24 mouse cellular contexts compared by ENCODE assay signal in the genomic region with DNA sequence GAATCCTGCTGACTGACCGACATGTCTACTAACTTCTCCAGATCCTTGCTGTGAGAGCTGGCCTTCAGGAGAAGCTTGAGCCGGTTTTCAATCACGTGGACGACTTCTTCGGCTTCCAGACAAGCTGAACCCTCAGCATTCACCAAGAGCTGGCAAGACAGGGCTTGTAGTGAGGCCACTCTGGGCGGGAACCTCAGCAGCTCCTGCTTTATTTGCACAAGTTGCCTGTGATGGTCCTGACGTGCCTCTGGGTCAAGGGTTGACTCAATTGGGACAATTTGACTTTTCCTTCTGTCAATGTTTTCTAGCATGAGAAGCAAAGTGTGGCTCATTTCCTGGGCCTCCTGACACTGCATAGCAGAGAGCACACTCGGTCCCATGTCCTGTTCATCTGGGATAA.
A peak's percentile ranks its signal among the peaks of the same experiment; 100 is the strongest.
DNase-seq lines count a peak whose midpoint lies in the region; ATAC-seq and TF ChIP-seq lines count a peak whose summit lies in the region.
"Had no signal": no experiment of that assay in that cellular context is flagged by ENCODE, and none has a peak within 500 bp of the region (broad histone marks: within the 10 kb centered on the region; RNA-seq: fewer than 3 reads in every experiment).

No protein-coding gene starts in this region.

- ATAC-seq in liver, postnatal 0 days, result peak; percentile 58; the same call in 1 of the 2 replicates
- no peak for ATAC-seq in liver, embryonic 11.5 days (replicated peaks; ENCODE audit: low FRiP score)
- ATAC-seq: forebrain, embryonic 14.5 days had no signal

- no peak overlapping the region for H3K4me3 ChIP-seq in liver, postnatal 0 days (ENCODE audit: low read depth, low read length)
- H3K4me3 ChIP-seq in liver, embryonic 11.5 days (ENCODE audit: low read depth, low read length), result no peak overlapping the region
- H3K4me3 ChIP-seq: embryonic facial prominence, embryonic 13.5 days; embryonic facial prominence, embryonic 15.5 days; erythroblast, embryonic 14.5 days; forebrain, embryonic 10.5 days; forebrain, embryonic 12.5 days had no signal

- no peak overlapping the region for H3K4me2 ChIP-seq in liver, postnatal 0 days (ENCODE audit: low read depth, low read length)
- H3K4me2 ChIP-seq in liver, embryonic 11.5 days, result no peak overlapping the region
- H3K4me2 ChIP-seq: embryonic facial prominence, embryonic 13.5 days; embryonic facial prominence, embryonic 15.5 days; forebrain, embryonic 12.5 days had no signal

- DNase-seq in liver, postnatal 0 days, result no peak
- DNase-seq in liver, embryonic 11.5 days (ENCODE audit: low spot score), result no peak
- DNase-seq in urinary bladder, adult 18-20 months (ENCODE audit: low spot score in 2 of 2), result peak; percentile 23 to 49
- no peak for DNase-seq in urinary bladder, postnatal 4 days (ENCODE audit: low spot score in 2 of 2)
- DNase-seq in urinary bladder, postnatal 25 days (ENCODE audit: low spot score), result peak; percentile 8
- no peak for DNase-seq in urinary bladder, postnatal 10 days (ENCODE audit: low spot score)
- DNase-seq in yolk sac, embryonic 10.5 days (ENCODE audit: low spot score), result peak; percentile 76
- DNase-seq in right cerebral cortex, postnatal 36 days (ENCODE audit: low spot score in 2 of 2), result no peak
- DNase-seq: adrenal gland, adult 2 months; adrenal gland, postnatal 10 days; adrenal gland, postnatal 25 days; cerebellum, adult 11 months; cerebellum, adult 18-20 months; cerebellum, adult 8-10 months; cerebellum, adult 9-11 months; cerebellum, postnatal 14 days; cerebellum, postnatal 36 days; embryo, embryonic 11 days had no signal

- WGBS in liver, postnatal 0 days (ENCODE audit: insufficient replicate concordance), result 76% methylated on average over 8 of the region's 8 CpGs
- 85% methylated on average over 8 of the region's 8 CpGs for WGBS in liver, embryonic 11.5 days

- H3K9me3 ChIP-seq in liver, postnatal 0 days (ENCODE audit: low read length), result no peaks in the 10 kb centered on the region
- no peaks in the 10 kb centered on the region for H3K9me3 ChIP-seq in liver, embryonic 11.5 days (ENCODE audit: control insufficient read depth, low read length)
- H3K9me3 ChIP-seq: embryonic facial prominence, embryonic 13.5 days; embryonic facial prominence, embryonic 15.5 days; forebrain, embryonic 10.5 days; forebrain, embryonic 12.5 days had no signal

- TF ChIP-seq CTCF in liver, postnatal 0 days (IDR thresholded peaks at IDR 0.05; ENCODE audit: low read depth), result no peak

- no peak overlapping the region for H3K27ac ChIP-seq in liver, postnatal 0 days (ENCODE audit: low read depth)
- H3K27ac ChIP-seq in liver, embryonic 11.5 days (ENCODE audit: low read depth, low read length), result no peak overlapping the region
- H3K27ac ChIP-seq: embryonic facial prominence, embryonic 13.5 days; embryonic facial prominence, embryonic 15.5 days; forebrain, embryonic 10.5 days; forebrain, embryonic 12.5 days had no signal

- no peak overlapping the region for H3K9ac ChIP-seq in liver, postnatal 0 days (replicated peaks)
- H3K9ac ChIP-seq in liver, embryonic 11.5 days (ENCODE audit: low read depth, low read length), result no peak overlapping the region
- H3K9ac ChIP-seq: embryonic facial prominence, embryonic 13.5 days; embryonic facial prominence, embryonic 15.5 days; forebrain, embryonic 12.5 days had no signal

- peaks cover 8% of the 10 kb centered on the region for H3K36me3 ChIP-seq in liver, postnatal 0 days (replicated peaks; ENCODE audit: insufficient read depth, low read length)
- peaks cover 11% of the 10 kb centered on the region for H3K36me3 ChIP-seq in liver, embryonic 11.5 days (ENCODE audit: control insufficient read depth, insufficient read depth, low read length)

- no peaks in the 10 kb centered on the region for H3K4me1 ChIP-seq in liver, postnatal 0 days (ENCODE audit: insufficient read depth)
- no peaks in the 10 kb centered on the region for H3K4me1 ChIP-seq in liver, embryonic 11.5 days (replicated peaks; ENCODE audit: control insufficient read depth, insufficient read depth, low read length)
- H3K4me1 ChIP-seq: embryonic facial prominence, embryonic 13.5 days; embryonic facial prominence, embryonic 15.5 days had no signal

- no peaks in the 10 kb centered on the region for H3K27me3 ChIP-seq in liver, postnatal 0 days (ENCODE audit: insufficient read depth, low read length)
- no peaks in the 10 kb centered on the region for H3K27me3 ChIP-seq in liver, embryonic 11.5 days (replicated peaks; ENCODE audit: control insufficient read depth, insufficient read depth, low read length)
- H3K27me3 ChIP-seq: embryonic facial prominence, embryonic 13.5 days; embryonic facial prominence, embryonic 15.5 days; forebrain, embryonic 12.5 days had no signal

- no peak for TF ChIP-seq EP300 in liver, postnatal 0 days (IDR thresholded peaks at IDR 0.05; ENCODE audit: low read depth)

Comparison
In these comparisons a context has a peak if more than half of its experiments do, and no peak if none do; other contexts are left out.
1. DNase-seq: peak in urinary bladder, adult 18-20 months (2 of 2), urinary bladder, postnatal 25 days (single experiment) and yolk sac, embryonic 10.5 days (single experiment); none in liver, postnatal 0 days (single experiment), liver, embryonic 11.5 days (single experiment), urinary bladder, postnatal 4 days (0 of 2), urinary bladder, postnatal 10 days (single experiment) and right cerebral cortex, postnatal 36 days (0 of 2).